Mouse (Mus musculus) Patski (cell line): ENCODE measurements around the gene Ifit2. TPM values are rescaled to one million over a fixed set of nuclear protein-coding genes. Genes with fewer than 3 reads are reported as not detected.
"Not testable (repeated sequence)": the region's sequence is repeated elsewhere in the genome, so short reads cannot be mapped to it uniquely, and the experiment has no call there.

Experiments
- ATAC-seq: fragments of 100-300 bp; one replicate; pipeline ENCODE4 v1.8.0; 2021
- CTCF ChIA-PET: fragments of 350-600 bp; sonication (Branson Sonifier 250); formaldehyde crosslinking; loops from one replicate; lab custom pipeline; 2022; ENCODE audit warnings: inconsistent platforms; lab: Charles Lee
- POLR2A ChIA-PET: fragments of 350-600 bp; sonication (Branson Sonifier 250); formaldehyde crosslinking; loops from one replicate; lab custom pipeline; 2022; ENCODE audit warnings: antibody characterized with exemption, inconsistent platforms; lab: Charles Lee
- DNase-seq: peaks from one replicate; pipeline ENCODE4 v3.0.0-alpha.2; 2011; ENCODE audit warnings: low read depth, low spot score
- H3K27me3 ChIP-seq: fragments of 371-371 bp; one replicate; pipeline ENCODE4 v1.5.1; 2021
- CTCF ChIP-seq: fragments of 100-300 bp; IDR thresholded peaks from one replicate; pipeline ENCODE4 v1.5.1; 2021
- in situ Hi-C: fragments of 300-500 bp; cut with MboI; formaldehyde crosslinking; loops from 3 replicates; pipeline ENCODE4 v1.11.1; 2018; ENCODE audit warnings: low pct_unique_long_range_greater_than_20kb, mixed read lengths
- polyA plus RNA-seq: library from polyadenylated mRNA; unstranded; gene quantifications from one replicate; pipeline ENCODE4 v1.2.3, GENCODE M21; 2021

Ifit2 gene
- polyA plus RNA-seq, 1 experiment from 2014 or later = 26.0 TPM

DNA sequence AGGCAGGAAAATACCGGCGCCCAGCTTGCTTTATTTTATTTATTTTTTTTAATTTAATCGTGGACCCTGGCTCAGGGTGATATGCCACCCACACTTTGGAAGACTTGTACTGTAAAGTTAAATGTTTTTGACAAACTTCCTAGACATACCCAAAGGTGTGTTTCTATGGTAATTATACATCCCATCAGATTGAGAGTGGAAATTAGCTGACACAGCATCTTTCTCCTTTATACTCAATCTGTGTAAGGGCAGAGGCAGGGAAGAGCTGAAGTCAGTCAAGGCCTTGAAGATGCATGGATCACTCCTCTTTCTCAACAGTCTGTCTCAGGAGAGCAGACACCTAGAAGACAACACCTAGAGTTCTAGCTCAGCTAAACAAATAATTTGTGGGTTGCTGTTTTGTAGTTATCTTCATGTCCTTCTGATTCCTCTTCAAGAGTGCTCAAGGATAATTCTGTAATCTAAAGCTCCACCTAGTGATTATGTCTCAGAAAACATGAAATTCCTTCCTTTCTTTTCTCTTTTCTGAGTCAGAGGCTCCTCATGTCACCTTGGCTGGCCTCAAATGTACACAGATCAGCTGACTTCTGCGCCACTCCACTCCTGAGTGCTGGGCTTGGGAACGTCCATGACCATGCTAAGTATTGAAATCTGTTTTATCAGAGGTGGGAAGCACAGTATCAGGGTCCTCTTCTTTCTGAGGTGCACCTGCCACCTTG is 35.4 kb downstream of the Ifit2 start:
- ATAC-seq, in situ Hi-C loops, DNase-seq, H3K27me3 ChIP-seq: not testable (repeated sequence)
- peak; percentile 38 for TF ChIP-seq CTCF
- POLR2A ChIA-PET = interaction anchor here (0.6 kb wide), 1 partner anchor 424 kb away, joined by 3 read pairs; no protein-coding TSS in a partner anchor
- CTCF ChIA-PET = interaction anchor here (1.1 to 3.7 kb wide), 9 partner anchors 8 to 80 kb away, joined by 3 to 41 read pairs (median 4); partner anchors contain the start of genes Ifit2, Ifit3b and Lipa

DNA sequence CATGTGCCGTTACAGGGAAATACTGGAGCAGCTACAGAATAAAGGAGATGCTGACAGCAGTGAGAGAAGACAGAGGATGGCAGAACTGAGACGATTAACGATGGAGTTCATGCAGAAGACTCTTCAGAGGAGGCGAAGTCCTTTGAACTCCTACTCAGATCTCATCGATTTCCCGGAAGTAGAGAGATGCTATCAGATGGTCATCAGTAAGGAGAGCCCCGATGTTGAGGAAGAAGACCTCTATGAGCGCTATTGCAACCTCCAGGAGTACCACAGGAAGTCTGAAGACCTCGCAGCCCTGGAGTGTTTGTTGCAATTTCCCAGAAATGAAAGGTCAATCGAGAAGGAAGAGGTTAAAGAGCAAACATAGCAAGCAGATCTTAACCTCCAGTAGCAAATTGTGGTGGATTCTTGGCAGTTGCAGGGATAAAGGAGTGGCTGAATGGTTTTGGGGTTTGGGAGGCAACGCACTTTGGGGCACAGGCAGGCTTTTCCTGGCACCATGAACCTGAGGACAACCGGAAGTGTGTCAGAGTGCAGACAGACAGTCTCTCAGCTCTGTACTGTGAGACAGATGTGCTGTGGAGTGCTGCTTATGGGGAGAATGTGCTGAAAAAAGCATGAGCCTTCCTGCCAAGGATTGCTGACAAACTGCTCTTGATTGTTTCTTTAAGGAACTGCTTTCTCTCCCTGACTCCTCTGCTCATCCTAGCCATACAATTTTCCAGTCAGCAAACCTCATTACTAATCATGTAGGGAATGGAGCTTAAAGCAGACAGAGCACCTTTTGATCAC is 37.6 kb downstream of the Ifit2 start:
- CTCF ChIA-PET = interaction anchor here (1.2 to 1.4 kb wide), 2 partner anchors 8 to 48 kb away, joined by 3 to 6 read pairs; no protein-coding TSS in a partner anchor
- POLR2A ChIA-PET = interaction anchor here (0.6 kb wide), 1 partner anchor 18 kb away, joined by 3 read pairs; no protein-coding TSS in a partner anchor
- DNase-seq, H3K27me3 ChIP-seq, in situ Hi-C loops, ATAC-seq: not testable (repeated sequence)

DNA sequence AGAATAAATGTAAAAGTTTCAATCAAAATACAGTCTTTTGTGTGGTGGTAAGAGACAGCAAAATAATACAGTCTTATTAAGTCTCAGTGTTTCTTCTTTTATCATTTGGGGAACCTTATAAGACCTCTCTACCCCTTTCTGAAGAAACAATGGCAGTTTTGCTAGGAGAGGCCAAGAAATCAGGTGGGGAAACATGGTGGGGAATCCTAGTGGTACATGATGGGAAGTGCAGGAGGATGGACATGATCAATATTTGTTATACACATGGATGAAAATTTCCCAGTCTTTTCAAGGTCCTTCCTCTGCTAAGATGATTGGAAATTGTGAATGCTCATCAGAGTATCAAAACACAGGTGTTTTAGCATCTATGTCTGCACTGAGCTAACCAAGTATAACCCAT is 38.5 kb downstream of the Ifit2 start:
- POLR2A ChIA-PET = no interaction called here
- ATAC-seq (no peak), DNase-seq (no peak)
- TF ChIP-seq CTCF = no peak
- in situ Hi-C loops = no loop called here
- CTCF ChIA-PET = interaction anchor here (1.2 to 1.4 kb wide), 2 partner anchors 9 to 47 kb away, joined by 3 to 6 read pairs; no protein-coding TSS in a partner anchor
- no peaks in the 10 kb centered on the region for H3K27me3 ChIP-seq

DNA sequence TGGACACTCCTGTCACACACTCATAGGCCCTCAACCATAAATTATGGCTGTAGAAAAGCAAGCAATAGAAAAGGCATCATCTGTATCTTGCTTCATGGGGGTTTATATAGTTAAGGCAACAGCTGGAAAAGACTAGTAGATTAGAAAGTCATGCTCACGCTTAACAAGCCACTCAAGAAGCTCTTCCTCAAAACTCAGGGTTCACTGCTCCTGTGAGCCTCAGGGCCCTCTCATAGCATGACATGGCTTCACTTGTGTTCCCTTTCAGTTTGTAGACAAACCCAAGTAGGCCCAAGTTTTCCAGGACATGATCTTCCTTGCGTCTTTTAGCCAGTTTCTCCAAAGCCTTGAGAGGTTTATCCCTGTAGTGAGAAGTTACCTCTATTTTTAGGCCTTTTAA is 43.0 kb downstream of the Ifit2 start:
- H3K27me3 ChIP-seq = no peaks in the 10 kb centered on the region
- ChIA-PET POLR2A (no interaction called here), CTCF (interaction anchor here (1.4 to 1.7 kb wide), 2 partner anchors 8 to 43 kb away, joined by 4 read pairs; partner anchors contain the start of gene Ifit2)
- in situ Hi-C loops = no loop called here
- DNase-seq = no peak
- ATAC-seq = no peak
- no peak for TF ChIP-seq CTCF

DNA sequence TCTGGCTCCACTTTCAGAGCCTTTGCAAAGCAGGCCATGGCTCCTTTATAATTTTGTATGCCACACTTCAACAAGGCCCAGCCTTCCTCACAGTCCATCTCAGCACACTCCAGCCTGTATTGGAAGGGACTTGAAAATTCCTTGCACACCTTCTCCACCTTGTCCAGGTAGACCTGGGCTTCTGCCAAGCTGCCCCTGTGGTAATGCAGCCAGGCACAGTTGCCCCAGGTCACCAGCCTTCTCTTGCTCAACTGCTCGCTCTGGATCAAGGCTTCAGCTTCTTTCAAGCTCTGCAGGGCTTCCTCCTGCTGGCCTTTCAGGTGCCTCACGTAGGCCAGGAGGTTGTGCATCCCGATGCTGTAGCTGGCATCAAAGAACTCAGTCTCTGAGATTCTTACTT is 44.0 kb downstream of the Ifit2 start:
- in situ Hi-C loops, POLR2A ChIA-PET, ATAC-seq, H3K27me3 ChIP-seq, DNase-seq: not testable (repeated sequence)
- CTCF ChIA-PET = interaction anchor here (1.4 to 1.7 kb wide), 2 partner anchors 9 to 44 kb away, joined by 4 read pairs; partner anchors contain the start of gene Ifit2

DNA sequence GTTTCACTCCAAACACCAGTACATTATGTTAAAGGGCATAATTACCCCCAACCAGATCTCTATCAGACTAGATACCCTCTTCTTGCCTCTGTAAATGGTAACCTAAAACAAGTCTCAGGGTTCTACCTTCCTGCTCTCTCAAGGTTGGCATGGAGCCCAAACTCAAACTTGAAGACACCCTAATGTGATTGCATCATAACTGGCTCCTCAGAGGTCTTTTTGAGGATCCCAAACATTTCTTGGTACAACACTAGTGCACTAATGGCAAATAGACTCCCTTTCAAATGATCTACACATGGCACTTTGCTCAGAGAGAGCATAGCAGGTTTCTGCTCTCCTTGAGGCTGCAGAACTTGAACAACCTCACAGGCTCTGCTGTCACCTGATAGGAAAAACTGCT is 46.3 kb downstream of the Ifit2 start:
- CTCF ChIA-PET = interaction anchor here (1.0 to 1.9 kb wide), 2 partner anchors 40 to 46 kb away, joined by 3 to 4 read pairs; partner anchors contain the start of gene Ifit2
- in situ Hi-C loops = no loop called here
- no peak for TF ChIP-seq CTCF
- POLR2A ChIA-PET = no interaction called here
- no peak for ATAC-seq
- no peaks in the 10 kb centered on the region for H3K27me3 ChIP-seq
- DNase-seq = no peak

DNA sequence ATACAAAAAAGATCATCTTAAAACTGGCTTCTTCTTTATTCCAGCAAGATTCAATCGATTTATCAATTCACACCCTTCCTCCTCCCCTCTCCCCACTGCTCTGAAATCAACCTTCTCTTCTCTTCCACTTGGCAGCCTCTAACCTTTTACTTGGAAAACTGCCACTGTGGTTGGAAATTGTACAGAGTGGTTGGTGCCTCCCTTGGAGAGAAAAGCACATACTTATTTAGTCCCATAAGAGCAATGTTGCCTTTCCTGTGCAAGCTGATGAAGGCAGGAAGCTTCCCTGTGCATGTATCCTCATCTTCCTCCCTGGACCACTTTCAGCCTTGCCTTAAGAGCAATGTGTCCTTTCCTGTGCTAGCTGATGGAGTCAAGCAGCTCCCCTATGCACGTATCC is 47.8 kb downstream of the Ifit2 start:
- ATAC-seq (peak; percentile 17), DNase-seq (peak; percentile 22)
- ChIA-PET CTCF (interaction anchor here (1.7 kb wide), 1 partner anchor 11 kb away, joined by 6 read pairs; no protein-coding TSS in a partner anchor), POLR2A (no interaction called here)
- in situ Hi-C loops = no loop called here
- TF ChIP-seq CTCF = no peak
- H3K27me3 ChIP-seq = no peaks in the 10 kb centered on the region

DNA sequence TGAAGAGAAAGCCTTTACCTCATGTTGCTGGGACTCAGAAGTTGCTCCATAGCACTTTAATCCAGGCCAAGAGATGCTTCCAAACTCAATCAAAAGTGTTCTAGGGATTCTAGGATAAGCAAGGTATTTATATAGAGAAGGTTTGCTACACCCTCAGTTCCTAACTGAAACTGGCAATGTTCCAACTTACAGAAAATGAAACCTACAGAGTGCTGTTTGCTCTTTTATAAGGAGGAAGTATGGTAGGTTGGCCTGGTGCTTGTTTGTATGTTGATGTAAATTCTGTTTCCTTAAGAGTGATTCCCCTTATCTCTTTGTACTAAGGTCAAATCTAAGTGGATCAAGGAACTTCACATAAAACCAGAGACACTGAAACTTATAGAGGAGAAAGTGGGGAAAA is 48.8 kb downstream of the Ifit2 start:
- ATAC-seq, H3K27me3 ChIP-seq, DNase-seq, POLR2A ChIA-PET, in situ Hi-C loops: not testable (repeated sequence)
- CTCF ChIA-PET = interaction anchor here (1.7 kb wide), 1 partner anchor 11 kb away, joined by 6 read pairs; no protein-coding TSS in a partner anchor

DNA sequence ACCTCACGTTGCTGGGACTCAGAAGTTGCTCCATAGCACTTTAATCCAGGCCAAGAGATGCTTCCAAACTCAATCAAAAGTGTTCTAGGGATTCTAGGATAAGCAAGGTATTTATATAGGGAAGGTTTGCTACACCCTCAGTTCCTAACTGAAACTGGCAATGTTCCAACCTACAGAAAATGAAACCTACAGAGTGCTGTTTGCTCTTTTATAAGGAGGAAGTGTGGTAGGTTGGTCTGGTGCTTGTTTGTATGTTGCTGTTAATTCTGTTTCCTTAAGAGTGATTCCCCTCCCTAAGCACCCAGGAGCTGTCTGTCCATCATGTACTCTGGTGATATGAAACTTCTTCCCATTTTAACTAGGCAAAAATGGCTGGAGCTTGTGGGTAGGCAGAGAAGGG is 51.4 kb downstream of the Ifit2 start, which contains the start of gene Ifit1bl1:
Gene Ifit1bl1, minus strand, starts transcription at position 69 of the 400 bp plus-strand sequence.
- POLR2A ChIA-PET, CTCF ChIA-PET, in situ Hi-C loops, H3K27me3 ChIP-seq, DNase-seq, ATAC-seq: not testable (repeated sequence)

DNA sequence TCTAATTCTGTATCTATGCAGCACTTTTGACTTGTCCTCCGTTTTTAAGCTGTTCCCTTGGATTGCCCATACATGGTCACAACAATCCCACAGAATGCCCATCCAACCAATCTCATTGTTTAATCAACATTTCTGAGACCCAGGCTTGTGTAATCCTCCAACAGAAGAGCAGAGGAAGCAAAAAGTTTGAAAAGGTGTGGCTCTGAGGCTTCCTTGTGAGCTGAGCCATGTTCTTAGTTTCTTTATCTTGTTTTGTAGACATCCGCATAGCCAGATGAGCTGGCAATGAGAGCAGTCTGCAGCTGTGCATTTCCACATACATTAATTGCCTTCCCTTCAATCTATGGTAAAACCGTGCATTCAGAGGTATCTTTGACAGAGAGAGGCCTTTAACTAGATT is 55.0 kb downstream of the Ifit2 start:
- ChIA-PET POLR2A (no interaction called here), CTCF (interaction anchor here (1.3 to 1.7 kb wide), 2 partner anchors 15 to 54 kb away, joined by 4 to 5 read pairs; partner anchors contain the start of gene Ifit2)
- no peak for DNase-seq
- H3K27me3 ChIP-seq = no peaks in the 10 kb centered on the region
- no peak for ATAC-seq
- in situ Hi-C loops = no loop called here
- no peak for TF ChIP-seq CTCF

DNA sequence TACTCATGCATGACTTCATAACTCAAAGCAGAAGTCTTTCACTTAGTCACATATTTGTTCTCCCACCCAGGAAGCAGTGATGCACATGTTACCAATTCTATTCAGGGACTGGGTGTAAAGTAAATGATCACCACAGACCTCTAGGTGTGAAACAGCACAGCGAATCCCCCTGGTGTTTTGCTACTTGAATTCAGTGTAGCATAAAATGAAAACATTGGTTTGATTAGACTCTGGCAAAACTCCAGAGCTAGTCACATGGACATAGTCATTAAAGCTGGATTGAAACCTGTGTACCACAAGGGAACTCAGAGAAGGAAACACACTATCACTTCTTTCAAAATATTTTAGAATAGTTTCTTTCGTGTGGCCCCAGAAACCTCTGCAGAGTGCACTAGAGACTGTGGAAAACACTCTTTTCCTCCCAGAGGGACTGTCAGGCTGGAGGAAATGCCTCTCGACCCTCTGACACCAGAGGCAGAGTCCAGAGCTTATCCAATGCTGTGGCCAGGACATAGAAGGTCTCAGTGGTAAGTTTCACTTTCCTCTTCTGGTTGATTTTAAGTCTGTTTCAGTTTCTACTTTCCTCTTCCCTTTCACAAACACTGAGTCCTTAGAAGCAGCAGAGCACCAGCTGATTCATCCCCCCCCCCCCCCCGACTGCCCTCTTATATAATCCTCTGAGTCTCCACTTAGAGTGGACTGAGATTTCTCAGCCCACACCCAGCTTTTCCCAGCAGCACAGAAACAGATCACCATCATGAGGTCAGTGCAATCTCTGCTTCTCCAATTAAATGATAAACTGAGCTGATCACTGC is 57.0 kb downstream of the Ifit2 start, which contains the start of gene Ifit3b:
Gene Ifit3b, plus strand, starts transcription at position 734 of the 815 bp plus-strand sequence.
- DNase-seq = peak; percentile 51
- CTCF ChIA-PET = interaction anchor here (2.7 kb wide), 1 partner anchor 22 kb away, joined by 12 read pairs; no protein-coding TSS in a partner anchor
- peak; percentile 89 for ATAC-seq
- H3K27me3 ChIP-seq, POLR2A ChIA-PET, in situ Hi-C loops: not testable (repeated sequence)

DNA sequence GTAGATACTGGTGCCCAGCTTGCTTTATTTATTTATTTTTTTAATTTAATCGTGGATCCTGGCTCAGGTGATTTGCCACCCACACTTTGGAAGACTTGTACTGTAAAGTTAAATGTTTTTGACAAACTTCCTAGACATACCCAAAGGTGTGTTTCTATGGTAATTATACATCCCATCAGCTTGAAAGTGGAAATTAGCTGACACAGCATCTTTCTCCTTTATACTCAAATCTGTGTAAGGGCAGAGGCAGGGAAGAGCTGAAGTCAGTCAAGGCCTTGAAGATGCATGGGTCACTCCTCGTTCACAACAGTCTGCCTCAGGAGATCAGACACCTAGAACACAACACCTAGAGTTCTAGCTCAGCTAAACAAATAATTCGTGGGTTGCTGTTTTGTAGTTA is 59.6 kb downstream of the Ifit2 start:
- in situ Hi-C loops, ATAC-seq, H3K27me3 ChIP-seq, DNase-seq, POLR2A ChIA-PET: not testable (repeated sequence)
- CTCF ChIA-PET = interaction anchor here (1.1 to 2.9 kb wide), 5 partner anchors 9 to 61 kb away, joined by 4 to 19 read pairs (median 6); partner anchors contain the start of gene Ifit2

DNA sequence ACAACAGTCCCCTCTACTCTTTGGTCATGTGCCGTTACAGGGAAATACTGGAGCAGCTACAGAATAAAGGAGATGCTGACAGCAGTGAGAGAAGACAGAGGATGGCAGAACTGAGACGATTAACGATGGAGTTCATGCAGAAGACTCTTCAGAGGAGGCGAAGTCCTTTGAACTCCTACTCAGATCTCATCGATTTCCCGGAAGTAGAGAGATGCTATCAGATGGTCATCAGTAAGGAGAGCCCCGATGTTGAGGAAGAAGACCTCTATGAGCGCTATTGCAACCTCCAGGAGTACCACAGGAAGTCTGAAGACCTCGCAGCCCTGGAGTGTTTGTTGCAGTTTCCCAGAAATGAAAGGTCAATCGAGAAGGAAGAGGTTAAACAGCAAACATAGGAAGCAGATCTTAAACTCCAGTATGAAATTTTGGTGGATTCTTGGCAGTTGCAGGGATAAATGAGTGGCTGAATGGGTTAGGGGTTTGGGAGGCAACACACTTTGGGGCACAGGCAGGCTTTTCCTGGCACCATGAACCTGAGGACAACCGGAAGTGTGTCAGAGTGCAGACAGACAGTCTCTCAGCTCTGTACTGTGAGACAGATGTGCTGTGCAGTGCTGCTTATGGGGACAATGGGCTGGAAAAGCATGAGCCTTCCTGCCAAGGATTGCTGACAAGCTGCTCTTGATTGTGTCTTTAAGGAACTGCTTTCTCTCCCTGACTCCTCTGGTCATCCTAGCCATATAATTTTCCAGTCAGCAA is 61.9 kb downstream of the Ifit2 start:
- DNase-seq, CTCF ChIA-PET, in situ Hi-C loops, POLR2A ChIA-PET, ATAC-seq, H3K27me3 ChIP-seq: not testable (repeated sequence)
